Mouse (Mus musculus) bone marrow, adult 2 months (tissue): ENCODE measurements around the gene Cyp2j5.

ENCODE experiments used
- CTCF ChIP-seq: fragments of 200-500 bp; IDR thresholded peaks from 2 replicates; pipeline ENCODE4 v1.5.1; 2011; ENCODE audit warnings: low read length, control low read depth; ENCODE audit not compliant: control insufficient read depth, insufficient read depth
- POLR2A ChIP-seq: fragments of 200-500 bp; IDR thresholded peaks from 2 replicates; pipeline ENCODE4 v1.6.1; 2011; ENCODE audit warnings: low read depth, mild to moderate bottlenecking, control low read depth, low read length, borderline replicate concordance; ENCODE audit not compliant: control insufficient read depth

- no peak for TF ChIP-seq POLR2A
- no peak for TF ChIP-seq CTCF
These were observed 34.2 kb upstream of the Cyp2j5 start for GRCm38 (mm10) chr4:96698218-96698561.
